Mouse (Mus musculus) lung, adult 2 months (tissue): ENCODE data around the gene Cmtm3.

ENCODE experiments used
- CTCF ChIP-seq: fragments of 200-500 bp; IDR thresholded peaks from 2 replicates; pipeline ENCODE4 v1.5.1; 2011; ENCODE audit warnings: mild to moderate bottlenecking, low read length, control low read depth; ENCODE audit not compliant: insufficient read depth
- POLR2A ChIP-seq: fragments of 200-500 bp; IDR thresholded peaks from 2 replicates; pipeline ENCODE4 v1.6.1; 2011; ENCODE audit warnings: low read depth, mild to moderate bottlenecking, control low read depth, low read length, borderline replicate concordance; ENCODE audit errors: extremely low read depth

- TF ChIP-seq CTCF, result no peak
- TF ChIP-seq POLR2A, result no peak
Measured at GRCm38 (mm10) chr8:104332665-104333631, 6.3 kb upstream of the Cmtm3 start.
